Mouse (Mus musculus): Measurements from ENCODE around the gene Nptxr.

- TF ChIP-seq MEF2A (IDR thresholded peaks at IDR 0.05; ENCODE audit: borderline replicate concordance, low read depth, low read length) (no peak), POLR2A (IDR thresholded peaks at IDR 0.05; ENCODE audit: low read depth, low read length) (no peak), EP300 (IDR thresholded peaks at IDR 0.05; ENCODE audit: low read length) (no peak), JUND (conservative IDR thresholded peaks at IDR 0.05; ENCODE audit: low read depth, low read length) (no peak), TCF12 (IDR thresholded peaks at IDR 0.05; ENCODE audit: low read depth, low read length) (no peak), CTCF (conservative IDR thresholded peaks at IDR 0.05 in 1 of 2, IDR thresholded peaks at IDR 0.05 in 1 of 2; ENCODE audit: low read depth in 2 of 2, low read length in 2 of 2) (no peak), NRF1 (IDR thresholded peaks at IDR 0.05; ENCODE audit: low read depth, low read length) (no peak), CHD1 (IDR thresholded peaks at IDR 0.05; ENCODE audit: low read depth, low read length) (no peak)
Measured at GRCm38 (mm10) chr15:79797096-79797495, 7.5 kb downstream of the Nptxr start.

Measured in CH12.LX (cell line).